Mouse (Mus musculus) stomach, postnatal 0 days (tissue): ENCODE measurements around the gene Sik3.

Source experiments
- CTCF ChIP-seq: IDR thresholded peaks from 2 replicates; pipeline ENCODE4 v1.5.1; 2016; ENCODE audit warnings: antibody characterized with exemption, low read depth, mild to moderate bottlenecking, moderate library complexity
- EP300 ChIP-seq: optimal IDR thresholded peaks from 2 replicates; pipeline ENCODE3; 2016; ENCODE audit warnings: antibody characterized with exemption

- TF ChIP-seq CTCF (no peak), EP300 (no peak)
These were observed 21.2 kb downstream of the Sik3 start for GRCm38 (mm10) chr9:46033862-46034261.
